Comparison of ENCODE assay signal across 35 mouse cellular contexts in genomic region chr5:81107431-81107830, GRCm38 (mm10).
DNase-seq lines count a peak whose midpoint lies in the region; ATAC-seq and TF ChIP-seq lines count a peak whose summit lies in the region.
"Had no signal": no experiment of that assay in that cellular context is flagged by ENCODE, and none has a peak within 500 bp of the region (broad histone marks: within the 10 kb centered on the region; RNA-seq: fewer than 3 reads in every experiment).

No protein-coding gene starts in this region.

- no peak overlapping the region for H3K9ac ChIP-seq in embryonic facial prominence, embryonic 14.5 days (ENCODE audit: low read depth, low read length)
- H3K9ac ChIP-seq: forebrain, embryonic 15.5 days; heart, embryonic 12.5 days; kidney, embryonic 15.5 days; limb, embryonic 12.5 days; liver, embryonic 12.5 days; liver, postnatal 0 days; midbrain, embryonic 12.5 days; neural tube, embryonic 15.5 days had no signal

- H3K79me2 ChIP-seq in C2C12 (ENCODE audit: control insufficient read depth, insufficient read depth), result peaks cover 23% of the 10 kb centered on the region

- no peak overlapping the region for H3K4me2 ChIP-seq in embryonic facial prominence, embryonic 14.5 days (ENCODE audit: low read depth, low read length)
- H3K4me2 ChIP-seq: forebrain, embryonic 15.5 days; heart, embryonic 12.5 days; kidney, embryonic 15.5 days; limb, embryonic 12.5 days; liver, embryonic 12.5 days; midbrain, embryonic 12.5 days; neural tube, embryonic 15.5 days had no signal

- H3ac ChIP-seq in C2C12 (ENCODE audit: control insufficient read depth, insufficient read length, low read depth), result no peak overlapping the region

- no peak for ATAC-seq in embryonic facial prominence, embryonic 14.5 days (ENCODE audit: low read depth)
- peak; percentile 95 for ATAC-seq in common myeloid progenitor, adult 5-6 weeks (replicated peaks; ENCODE audit: low read depth, poor library complexity, severe bottlenecking)
- peak; percentile 99 for ATAC-seq in megakaryocyte progenitor cell, adult 5-6 weeks (replicated peaks; ENCODE audit: poor library complexity)
- ATAC-seq: CD4-positive, CD25-positive, alpha-beta regulatory T cell, adult 4 months; forebrain, embryonic 15.5 days; hindbrain, embryonic 16.5 days; liver, embryonic 12.5 days; liver, postnatal 0 days had no signal

- TF ChIP-seq POLR2A in thymus, adult 2 months (IDR thresholded peaks at IDR 0.05; ENCODE audit: control insufficient read depth, extremely low read depth, insufficient read depth, low read length, poor library complexity), result no peak

- no peak overlapping the region for H3K4me3 ChIP-seq in embryonic facial prominence, embryonic 14.5 days (ENCODE audit: low read depth, low read length)
- H3K4me3 ChIP-seq in embryonic facial prominence, embryonic 10.5 days, result no peak overlapping the region
- no peak overlapping the region for H3K4me3 ChIP-seq in C2C12 (ENCODE audit: insufficient read depth, poor library complexity, severe bottlenecking)
- no peak overlapping the region for H3K4me3 ChIP-seq in thymus, adult 2 months (ENCODE audit: control insufficient read depth, insufficient read depth, low read length)
- H3K4me3 ChIP-seq: forebrain, embryonic 10.5 days; forebrain, embryonic 15.5 days; heart, embryonic 12.5 days; kidney, embryonic 15.5 days; layer of hippocampus, adult 2 months; left cerebral cortex, adult 2 months; limb, embryonic 12.5 days; liver, embryonic 12.5 days; megakaryocyte, embryonic 14.5 days; midbrain, embryonic 12.5 days; neural tube, embryonic 15.5 days had no signal

- WGBS in embryonic facial prominence, embryonic 14.5 days, result 53% methylated on average over 1 of the region's 1 CpGs
- 78% methylated on average over 1 of the region's 1 CpGs for WGBS in embryonic facial prominence, embryonic 10.5 days
- 13% methylated on average over 1 of the region's 1 CpGs for WGBS in thymus, adult 2 months

- H3K9me3 ChIP-seq in embryonic facial prominence, embryonic 14.5 days (ENCODE audit: control insufficient read depth, low read length), result no peaks in the 10 kb centered on the region
- no peaks in the 10 kb centered on the region for H3K9me3 ChIP-seq in embryonic facial prominence, embryonic 10.5 days
- H3K9me3 ChIP-seq: forebrain, embryonic 10.5 days; forebrain, embryonic 15.5 days; heart, embryonic 12.5 days; kidney, embryonic 15.5 days; limb, embryonic 12.5 days; liver, embryonic 12.5 days; megakaryocyte, embryonic 14.5 days; midbrain, embryonic 12.5 days; neural tube, embryonic 15.5 days had no signal

- H3K79me3 ChIP-seq in C2C12 (ENCODE audit: low read depth), result peaks cover 9% of the 10 kb centered on the region

- TF ChIP-seq CTCF in C2C12 (IDR thresholded peaks at IDR 0.05; ENCODE audit: control insufficient read depth, insufficient read depth, insufficient read length), result no peak
- no peak for TF ChIP-seq CTCF in thymus, adult 2 months (IDR thresholded peaks at IDR 0.05; ENCODE audit: borderline replicate concordance, control insufficient read depth, extremely low read depth, insufficient read depth, low read length, poor library complexity)

- DNase-seq in embryonic facial prominence, embryonic 14.5 days (ENCODE audit: low spot score), result peak; percentile 49
- DNase-seq in embryonic facial prominence, embryonic 10.5 days (ENCODE audit: low spot score), result no peak
- no peak for DNase-seq in gastrocnemius, postnatal 25 days
- DNase-seq in thymus, adult 2 months, result no peak
- DNase-seq in adrenal gland, adult 8-10 months, result no peak
- DNase-seq: adrenal gland, postnatal 14 days; cerebellum, adult 18-20 months; cerebellum, postnatal 14 days; gastrocnemius, postnatal 14 days; heart, adult 18-20 months; heart, postnatal 4 days; kidney, adult 18-20 months; kidney, postnatal 25 days; liver, postnatal 0 days; lung, postnatal 14 days; retina, postnatal 1 day; right cerebral cortex, postnatal 14 days; spleen, adult 18-20 months; thymus, postnatal 25 days had no signal

- no peaks in the 10 kb centered on the region for H3K27me3 ChIP-seq in embryonic facial prominence, embryonic 14.5 days (replicated peaks; ENCODE audit: control insufficient read depth, insufficient read depth, low read length)
- H3K27me3 ChIP-seq in embryonic facial prominence, embryonic 10.5 days (replicated peaks; ENCODE audit: low read depth, poor library complexity, severe bottlenecking), result no peaks in the 10 kb centered on the region
- H3K27me3 ChIP-seq in C2C12 (ENCODE audit: control insufficient read depth, insufficient read depth, insufficient read length), result no peaks in the 10 kb centered on the region
- H3K27me3 ChIP-seq in thymus, adult 2 months (ENCODE audit: control insufficient read depth, insufficient read depth, low read length), result no peaks in the 10 kb centered on the region
- H3K27me3 ChIP-seq: forebrain, embryonic 15.5 days; heart, embryonic 12.5 days; kidney, embryonic 15.5 days; limb, embryonic 12.5 days; liver, embryonic 12.5 days; megakaryocyte, embryonic 14.5 days; midbrain, embryonic 12.5 days; neural tube, embryonic 15.5 days had no signal

- H3K36me3 ChIP-seq in embryonic facial prominence, embryonic 14.5 days (ENCODE audit: control insufficient read depth, insufficient read depth, low read length), result no peaks in the 10 kb centered on the region
- no peaks in the 10 kb centered on the region for H3K36me3 ChIP-seq in embryonic facial prominence, embryonic 10.5 days (replicated peaks)
- H3K36me3 ChIP-seq in C2C12 (ENCODE audit: control insufficient read depth, insufficient read depth), result no peaks in the 10 kb centered on the region
- no peaks in the 10 kb centered on the region for H3K36me3 ChIP-seq in thymus, adult 2 months (ENCODE audit: control insufficient read depth, insufficient read depth, low read length)
- H3K36me3 ChIP-seq: forebrain, embryonic 10.5 days; forebrain, embryonic 15.5 days; heart, embryonic 12.5 days; kidney, embryonic 15.5 days; limb, embryonic 12.5 days; liver, embryonic 12.5 days; midbrain, embryonic 12.5 days; neural tube, embryonic 15.5 days had no signal

- no peak overlapping the region for H3K27ac ChIP-seq in embryonic facial prominence, embryonic 14.5 days (replicated peaks; ENCODE audit: low read depth, low read length)
- H3K27ac ChIP-seq in embryonic facial prominence, embryonic 10.5 days (replicated peaks), result no peak overlapping the region
- no peak overlapping the region for H3K27ac ChIP-seq in thymus, adult 2 months (ENCODE audit: control insufficient read depth, insufficient read depth, low read length)
- H3K27ac ChIP-seq: forebrain, embryonic 10.5 days; forebrain, embryonic 15.5 days; kidney, embryonic 15.5 days; layer of hippocampus, adult 2 months; left cerebral cortex, adult 2 months; limb, embryonic 12.5 days; liver, embryonic 12.5 days; midbrain, embryonic 12.5 days; neural tube, embryonic 15.5 days had no signal

- peaks cover 7% of the 10 kb centered on the region; the same call in 1 of the 2 replicates for H3K4me1 ChIP-seq in embryonic facial prominence, embryonic 14.5 days (ENCODE audit: control insufficient read depth, insufficient read depth, low read length)
- H3K4me1 ChIP-seq in embryonic facial prominence, embryonic 10.5 days, result no peaks in the 10 kb centered on the region
- H3K4me1 ChIP-seq in thymus, adult 2 months (replicated peaks; ENCODE audit: control insufficient read depth, insufficient read depth, low read length), result no peaks in the 10 kb centered on the region
- H3K4me1 ChIP-seq: forebrain, embryonic 15.5 days; heart, embryonic 12.5 days; kidney, embryonic 15.5 days; limb, embryonic 12.5 days; liver, embryonic 12.5 days; megakaryocyte, embryonic 14.5 days; midbrain, embryonic 12.5 days; neural tube, embryonic 15.5 days had no signal

TF ChIP-seq in C2C12, 6 proteins besides CTCF, POLR2A, EP300 and RAD21:
- TF ChIP-seq CEBPB (IDR thresholded peaks at IDR 0.05; ENCODE audit: low read depth) (peak; percentile 87), MYOG (IDR thresholded peaks at IDR 0.05; ENCODE audit: control insufficient read depth, extremely low read depth, insufficient read length) (no peak), MYOD1 (IDR thresholded peaks at IDR 0.05; ENCODE audit: control insufficient read depth, insufficient read length, low read depth) (peak; percentile 40)
